ENCODE assay signal across 13 mouse cellular contexts in the genomic region with DNA sequence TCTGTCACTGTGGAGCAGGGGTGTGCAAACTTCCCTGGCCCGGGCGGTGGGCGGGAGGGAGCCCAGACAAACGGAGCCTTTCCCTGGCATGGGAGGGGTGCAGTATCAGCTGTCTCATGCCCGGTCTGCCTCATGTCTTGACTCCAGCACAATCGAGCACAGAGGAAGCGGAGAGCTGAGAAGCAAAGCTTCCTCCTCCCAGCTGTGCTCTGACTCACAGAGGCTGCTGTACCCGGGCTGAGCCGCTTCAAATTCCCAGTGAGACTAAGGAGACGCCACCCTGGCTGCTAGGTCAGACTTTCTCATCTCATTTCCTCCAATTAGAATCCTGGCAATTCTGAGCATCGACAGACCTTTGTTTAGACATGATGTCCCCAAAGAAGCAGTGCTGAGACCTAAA. TPM values are rescaled to one million over a fixed set of nuclear protein-coding genes. Genes with fewer than 3 reads are reported as not detected.
A peak's percentile ranks its signal among the peaks of the same experiment; 100 is the strongest.
DNase-seq lines count a peak whose midpoint lies in the region; ATAC-seq and TF ChIP-seq lines count a peak whose summit lies in the region.
"Had no signal": no experiment of that assay in that cellular context is flagged by ENCODE, and none has a peak within 500 bp of the region (broad histone marks: within the 10 kb centered on the region; RNA-seq: fewer than 3 reads in every experiment).

No protein-coding gene starts in this region.

- no peaks in the 10 kb centered on the region for H3K9me3 ChIP-seq in hindbrain, postnatal 0 days (ENCODE audit: low read length)
- no peaks in the 10 kb centered on the region for H3K9me3 ChIP-seq in hindbrain, embryonic 16.5 days (ENCODE audit: control insufficient read depth, low read length)
- H3K9me3 ChIP-seq: limb, embryonic 12.5 days had no signal

- WGBS in hindbrain, postnatal 0 days, result 41% methylated on average over 11 of the region's 11 CpGs
- 40% methylated on average over 11 of the region's 11 CpGs for WGBS in hindbrain, embryonic 16.5 days

- H3K9ac ChIP-seq in hindbrain, postnatal 0 days (replicated peaks; ENCODE audit: low read length), result no peak overlapping the region
- no peak overlapping the region for H3K9ac ChIP-seq in hindbrain, embryonic 16.5 days (ENCODE audit: low read depth, low read length)
- H3K9ac ChIP-seq: limb, embryonic 12.5 days had no signal

- no peak for TF ChIP-seq CTCF in hindbrain, postnatal 0 days (IDR thresholded peaks at IDR 0.05; ENCODE audit: low read depth)
- no peak for TF ChIP-seq CTCF in left cerebral cortex, adult 2 months (IDR thresholded peaks at IDR 0.05)

- no peak overlapping the region for H3K4me3 ChIP-seq in hindbrain, postnatal 0 days (ENCODE audit: low read length)
- H3K4me3 ChIP-seq in hindbrain, embryonic 16.5 days (ENCODE audit: low read length), result no peak overlapping the region
- no peak overlapping the region for H3K4me3 ChIP-seq in left cerebral cortex, adult 2 months
- H3K4me3 ChIP-seq: limb, embryonic 12.5 days had no signal

- no peak overlapping the region for H3K4me2 ChIP-seq in hindbrain, postnatal 0 days (ENCODE audit: low read depth, low read length)
- H3K4me2 ChIP-seq in hindbrain, embryonic 16.5 days (ENCODE audit: low read length), result no peak overlapping the region
- H3K4me2 ChIP-seq: limb, embryonic 12.5 days had no signal

- DNase-seq in hindbrain, postnatal 0 days (ENCODE audit: low spot score), result peak; percentile 26
- peak; percentile 47 for DNase-seq in urinary bladder, postnatal 14 days (ENCODE audit: low spot score)
- DNase-seq in urinary bladder, postnatal 4 days (ENCODE audit: low spot score in 2 of 2), result no peak
- DNase-seq in heart, postnatal 14 days, result peak; percentile 40 to 44
- DNase-seq in cerebellum, postnatal 36 days, result no peak
- DNase-seq in urinary bladder, adult 18-20 months (ENCODE audit: low spot score in 2 of 2), result no peak
- DNase-seq in left cerebral cortex, adult 2 months (ENCODE audit: extremely low spot score in 1 of 2, low spot score in 2 of 2), result no peak
- DNase-seq: adrenal gland, adult 8-10 months; cerebellum, adult 9-10 months; thymus, adult 2 months had no signal

- no peaks in the 10 kb centered on the region for H3K36me3 ChIP-seq in hindbrain, postnatal 0 days (ENCODE audit: insufficient read depth, low read length)
- no peaks in the 10 kb centered on the region for H3K36me3 ChIP-seq in hindbrain, embryonic 16.5 days (ENCODE audit: control insufficient read depth, insufficient read depth, low read length)
- H3K36me3 ChIP-seq: limb, embryonic 12.5 days had no signal

- no peak overlapping the region for H3K27ac ChIP-seq in hindbrain, postnatal 0 days
- no peak overlapping the region for H3K27ac ChIP-seq in hindbrain, embryonic 16.5 days (ENCODE audit: low read depth, low read length)
- no peak overlapping the region for H3K27ac ChIP-seq in left cerebral cortex, adult 2 months
- H3K27ac ChIP-seq: limb, embryonic 12.5 days; macrophage had no signal

- peak; percentile 18; the same call in 1 of the 2 replicates for ATAC-seq in hindbrain, postnatal 0 days
- ATAC-seq in hindbrain, embryonic 16.5 days, result no peak; the same call in 1 of the 2 replicates

- H3K27me3 ChIP-seq in hindbrain, postnatal 0 days (ENCODE audit: insufficient read depth, low read length), result peaks cover 5% of the 10 kb centered on the region; the same call in 1 of the 2 replicates
- H3K27me3 ChIP-seq in hindbrain, embryonic 16.5 days (replicated peaks; ENCODE audit: control insufficient read depth, insufficient read depth, low read length), result peaks cover 14% of the 10 kb centered on the region

- H3K4me1 ChIP-seq in hindbrain, postnatal 0 days (ENCODE audit: insufficient read depth, low read length), result peaks cover 6% of the 10 kb centered on the region; the same call in 1 of the 2 replicates
- peaks cover 23% of the 10 kb centered on the region for H3K4me1 ChIP-seq in hindbrain, embryonic 16.5 days (ENCODE audit: control insufficient read depth, insufficient read depth, low read depth, low read length)

- intact Hi-C loops in heart, postnatal 14 days (cut with DNase I), result no loop called here
- intact Hi-C loops in left cerebral cortex, adult 2 months (cut with DNase I), result no loop called here

RNA-seq across cellular contexts. Expression of gene Grhl3, which starts 6.4 kb away (rescaled TPM):
- total RNA-seq in hindbrain, postnatal 0 days (2014; rRNA removed), result 1.7 and 2.5 TPM in 2 replicates
- 1.7 and 1.8 TPM in 2 replicates for polyA plus RNA-seq in hindbrain, postnatal 0 days (2015; fragmentation: Nextera tagmentation; extraction: Ambion mirVana)
- 0.85 and 1.2 TPM in 2 replicates for polyA plus RNA-seq in hindbrain, embryonic 16.5 days (2015; fragmentation: Nextera tagmentation; extraction: Ambion mirVana)
- total RNA-seq in heart, postnatal 14 days (2021), result not detected
- 1 to 10 TPM in 1 of 2 experiments, under 1 TPM in 1; 0.86 to 1.5 TPM for total RNA-seq in left cerebral cortex, adult 2 months (2021)
- polyA plus RNA-seq: macrophage had no signal

Comparison
In these comparisons a context has a peak if more than half of its experiments do, and no peak if none do; other contexts are left out.
1. DNase-seq: peak in hindbrain, postnatal 0 days (single experiment), urinary bladder, postnatal 14 days (single experiment) and heart, postnatal 14 days (2 of 2); none in urinary bladder, postnatal 4 days (0 of 2), cerebellum, postnatal 36 days (0 of 2), urinary bladder, adult 18-20 months (0 of 2) and left cerebral cortex, adult 2 months (0 of 2).